Mouse (Mus musculus) spleen, adult 18-20 months (tissue): ENCODE data around the gene Smyd4.
"Not testable (repeated sequence)": the region's sequence is repeated elsewhere in the genome, so short reads cannot be mapped to it uniquely, and the experiment has no call there.

Experiments used
- DNase-seq, 2 experiments: peaks; one replicate each; pipeline ENCODE4 v3.0.0; 2022; ENCODE audit warnings: mixed read lengths in 2 of 2

Gene Smyd4

GRCm38 (mm10) chr11:75346556-75347187 lies 1.6 kb upstream of the Smyd4 start:
- no peak for DNase-seq

- no peak for DNase-seq
Measured at GRCm38 (mm10) chr11:75347188-75347585, 1.0 kb upstream of the Smyd4 start.

DNA sequence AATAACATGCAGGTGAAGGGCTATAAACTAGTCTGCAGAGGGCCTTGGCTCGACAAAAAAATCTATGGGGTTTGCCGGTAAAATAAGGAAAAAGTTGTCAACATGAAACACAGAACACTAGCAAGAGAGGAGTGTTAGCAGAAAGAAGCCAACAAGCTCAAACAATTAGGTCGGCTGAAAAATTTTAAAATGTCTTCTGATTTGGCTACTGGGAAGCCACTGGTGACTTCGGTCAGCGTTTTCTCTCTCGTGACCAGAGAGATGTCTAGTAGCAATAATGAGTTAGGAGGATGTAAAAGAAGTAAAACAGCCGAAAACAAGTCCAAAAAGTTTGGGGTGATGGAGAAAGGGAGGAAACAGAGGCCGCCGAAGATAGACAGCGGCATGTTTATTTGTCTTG lies 637 bp upstream of the Smyd4 start:
- no peak for DNase-seq

DNA sequence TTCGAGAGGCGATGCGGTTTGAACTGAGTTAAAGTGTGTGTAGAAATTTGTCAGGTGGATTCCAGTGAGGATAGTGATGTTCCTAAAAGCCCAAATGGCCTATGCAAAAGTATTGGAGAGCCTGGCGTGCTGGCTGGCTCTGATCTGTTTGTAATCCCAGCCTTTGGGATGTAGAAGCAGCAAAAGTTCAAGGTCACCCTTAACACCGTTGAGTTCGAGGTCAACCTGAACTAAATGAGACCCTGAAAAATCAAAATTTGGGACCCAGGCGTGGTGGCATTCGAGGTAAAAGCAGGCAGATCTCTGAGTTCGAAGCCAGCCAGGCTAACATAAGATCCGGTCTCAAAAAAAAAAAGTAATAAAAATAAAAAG lies 643 bp downstream of the Smyd4 start:
- DNase-seq = no peak

DNA sequence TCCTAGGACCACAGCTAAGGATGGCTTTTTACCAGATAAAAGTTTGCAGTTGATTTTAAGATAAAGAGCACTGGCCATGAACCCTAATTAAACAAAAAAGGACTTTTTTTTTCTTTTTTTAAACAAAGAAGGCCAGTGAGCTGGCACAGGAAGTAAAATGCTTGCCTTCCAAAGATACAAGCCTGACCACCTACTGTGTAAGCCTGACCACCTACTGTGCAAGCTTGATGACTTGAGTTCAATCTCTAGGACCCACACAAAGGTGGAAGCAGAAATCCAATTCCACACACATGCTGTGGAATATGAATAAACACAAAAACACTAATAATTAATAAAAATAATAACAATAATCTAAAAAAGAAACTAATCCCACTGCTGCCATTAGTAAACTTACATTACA lies 3.0 kb downstream of the Smyd4 start:
- no peak for DNase-seq

- DNase-seq = no peak
Measured at GRCm38 (mm10) chr11:75355475-75355874, 7.2 kb downstream of the Smyd4 start.

GRCm38 (mm10) chr11:75377125-75377524 lies 28.9 kb downstream of the Smyd4 start:
- DNase-seq = no peak

DNA sequence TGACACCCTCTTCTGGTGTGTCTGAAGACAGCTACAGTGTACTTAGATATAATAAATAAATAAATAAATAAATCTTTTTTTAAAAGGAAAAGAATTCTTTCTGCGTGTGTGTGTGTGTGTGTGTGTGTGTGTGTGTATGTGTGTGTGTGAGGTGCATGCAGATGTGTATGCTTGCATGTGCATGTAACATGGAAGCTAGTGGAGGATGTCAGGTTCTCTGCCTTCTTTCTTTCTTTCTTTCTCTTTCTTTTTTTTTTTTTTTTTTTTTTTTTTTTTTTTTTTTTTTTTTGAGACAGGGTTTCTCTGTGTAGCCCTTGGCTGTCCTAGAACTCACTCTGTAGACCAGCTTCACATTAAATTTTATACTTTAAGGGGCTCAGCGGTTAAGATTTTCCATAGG lies 30.6 kb downstream of the Smyd4 start:
- not testable (repeated sequence) for DNase-seq

- not testable (repeated sequence) for DNase-seq
Measured at GRCm38 (mm10) chr11:75383529-75383928, 35.3 kb downstream of the Smyd4 start.

- no peak for DNase-seq
Measured at GRCm38 (mm10) chr11:75395611-75396010, 47.4 kb downstream of the Smyd4 start.

GRCm38 (mm10) chr11:75397452-75397851 lies 49.2 kb downstream of the Smyd4 start:
- DNase-seq = no peak

DNA sequence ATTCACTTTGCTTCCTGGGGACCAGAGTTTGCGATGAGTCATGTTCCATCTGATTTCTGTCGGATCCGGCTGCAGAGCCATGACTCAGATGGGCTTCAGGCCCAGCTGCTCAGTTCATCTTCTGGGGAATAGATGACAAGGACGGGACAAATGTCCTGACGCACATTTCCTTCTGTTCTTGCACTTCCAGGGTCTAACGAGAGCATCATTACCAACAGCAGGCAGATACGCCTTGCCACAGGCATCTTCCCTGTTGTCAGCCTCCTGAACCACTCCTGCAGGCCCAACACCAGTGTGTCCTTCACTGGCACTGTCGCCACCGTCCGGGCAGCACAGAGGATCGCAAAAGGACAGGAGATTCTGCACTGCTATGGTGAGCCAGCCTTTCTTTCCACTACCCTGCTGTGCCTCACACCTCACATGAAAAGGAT lies 51.2 kb downstream of the Smyd4 start:
- no peak for DNase-seq

- DNase-seq = no peak
Measured at GRCm38 (mm10) chr11:75400099-75400498, 51.9 kb downstream of the Smyd4 start.

GRCm38 (mm10) chr11:75402271-75402690 lies 54.0 kb downstream of the Smyd4 start:
- peak in 1 of 2 experiments; percentile 19 for DNase-seq

DNA sequence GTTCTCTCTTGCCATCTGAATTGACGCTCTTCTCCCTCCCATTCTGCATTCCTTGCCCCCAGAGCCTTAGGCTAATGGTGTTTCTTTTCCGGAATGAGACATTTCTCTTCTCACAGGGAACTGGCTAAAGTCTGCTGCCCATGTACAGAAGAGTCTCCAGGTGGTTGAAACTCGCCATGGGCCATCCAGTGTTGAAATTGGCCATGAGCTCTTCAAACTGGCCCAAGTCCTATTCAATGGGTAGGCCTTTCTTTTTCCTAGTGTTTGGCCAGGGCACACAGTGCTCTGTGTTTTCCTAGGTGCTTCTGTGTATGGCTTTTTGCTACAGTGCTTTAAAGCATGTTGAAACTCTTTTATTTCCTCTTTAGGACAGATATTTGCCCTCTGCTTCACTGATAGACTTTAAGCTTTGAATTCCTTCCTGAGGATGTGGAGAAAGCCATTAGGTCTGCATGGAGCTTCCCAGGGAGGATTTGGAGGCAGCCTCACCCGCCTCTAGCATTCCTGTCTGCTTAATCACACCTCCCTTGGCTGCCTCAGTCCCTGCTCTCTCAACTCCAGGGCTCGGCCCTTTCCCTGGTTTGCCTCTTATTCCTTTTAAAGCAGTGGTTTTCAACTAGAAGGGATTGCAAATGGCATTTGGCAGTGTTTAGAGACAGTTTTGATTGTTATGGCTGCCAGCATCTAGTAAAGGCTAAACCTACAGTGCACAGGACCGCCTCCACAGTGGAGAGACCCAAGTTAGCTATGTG lies 55.2 kb downstream of the Smyd4 start:
- DNase-seq = no peak

GRCm38 (mm10) chr11:75404801-75405200 lies 56.6 kb downstream of the Smyd4 start:
- no peak for DNase-seq

DNA sequence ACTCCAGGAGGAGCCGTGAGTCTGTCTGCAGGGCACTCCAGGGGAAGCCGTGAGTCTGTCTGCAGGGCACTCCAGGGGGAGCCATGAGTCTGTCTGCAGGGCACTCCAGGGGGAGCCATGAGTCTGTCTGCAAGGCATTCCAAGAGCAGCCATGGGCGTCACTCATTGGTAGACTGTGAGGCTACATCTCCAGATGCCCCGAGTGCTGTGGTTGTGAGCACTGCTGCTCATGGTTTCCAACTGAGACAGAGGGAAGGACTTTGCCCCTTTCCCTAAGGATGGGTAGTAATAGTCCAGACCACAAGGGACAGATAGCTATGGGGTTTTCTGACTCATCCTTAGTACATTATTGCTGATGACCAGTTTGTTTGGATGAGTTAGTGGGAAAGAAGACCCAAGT lies 57.9 kb downstream of the Smyd4 start:
- DNase-seq = no peak

GRCm38 (mm10) chr11:75406865-75407264 lies 58.6 kb downstream of the Smyd4 start:
- peak; percentile 37 to 72 for DNase-seq

DNA sequence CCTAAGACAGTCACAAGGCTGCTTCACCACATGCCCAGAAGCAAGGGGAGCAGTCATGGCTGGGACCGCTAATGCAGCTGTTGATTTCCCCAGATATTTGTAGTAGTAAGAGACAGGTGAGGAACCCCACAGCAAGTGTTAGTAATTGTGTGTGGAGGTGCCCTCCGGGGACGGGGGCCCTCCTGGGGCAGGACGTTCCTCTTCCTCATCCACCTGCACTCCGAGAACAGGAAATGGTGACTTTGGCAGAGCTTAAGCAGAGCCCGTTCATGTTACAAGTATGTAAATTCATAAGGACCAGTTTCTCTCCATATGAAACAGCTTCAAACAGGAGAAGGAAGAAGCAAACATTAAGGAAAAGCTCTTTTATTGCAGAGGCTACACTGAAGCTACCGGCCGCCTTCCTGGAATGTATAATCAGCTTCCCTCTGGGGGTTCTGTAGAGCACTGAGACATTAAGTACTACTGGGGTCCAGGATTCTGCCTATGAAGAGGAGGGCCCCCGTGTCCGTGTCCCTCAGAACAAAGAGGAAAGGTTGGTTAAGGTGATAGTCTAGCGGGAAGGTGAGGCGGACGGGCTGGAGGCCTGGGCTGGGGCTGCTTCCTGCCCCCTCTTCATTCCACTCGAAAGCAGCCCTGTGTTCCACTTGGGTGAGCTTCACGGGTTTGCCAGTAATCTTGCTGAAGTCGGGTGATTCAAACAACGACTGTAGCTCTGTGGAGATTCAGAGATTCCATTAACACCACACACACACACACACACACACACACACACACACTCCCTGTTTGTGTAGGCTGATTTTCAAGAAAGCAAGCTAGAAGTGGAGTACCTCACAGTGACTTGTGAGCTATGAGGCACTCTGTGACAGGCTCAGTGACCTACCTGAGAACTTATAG lies 61.7 kb downstream of the Smyd4 start:
- DNase-seq = peak in 1 of 2 experiments; percentile 31

GRCm38 (mm10) chr11:75410591-75410990 lies 62.4 kb downstream of the Smyd4 start:
- DNase-seq = no peak

GRCm38 (mm10) chr11:75415096-75415495 lies 66.9 kb downstream of the Smyd4 start:
- DNase-seq = peak in 1 of 2 experiments; percentile 16

DNA sequence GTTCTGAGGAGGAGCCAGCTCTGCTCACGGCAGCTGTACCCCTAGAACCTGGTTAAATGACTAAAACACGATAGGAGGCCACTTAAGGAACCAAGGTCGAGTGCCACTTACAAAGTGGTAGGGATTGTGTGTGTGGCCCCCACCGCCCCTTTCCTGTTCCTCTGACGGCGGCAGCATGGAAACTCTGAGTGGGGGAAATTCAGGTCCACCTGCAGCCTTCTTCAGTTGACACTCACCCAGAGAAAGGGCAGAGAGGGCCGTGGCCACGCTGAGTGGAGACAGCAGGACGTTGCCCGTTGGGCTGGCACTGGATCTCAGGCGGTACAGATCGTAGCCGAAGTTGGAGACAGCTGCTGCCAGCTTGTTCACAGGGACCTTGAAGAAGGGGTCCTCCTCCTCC lies 67.8 kb downstream of the Smyd4 start:
- peak in 1 of 2 experiments; percentile 28 for DNase-seq

DNA sequence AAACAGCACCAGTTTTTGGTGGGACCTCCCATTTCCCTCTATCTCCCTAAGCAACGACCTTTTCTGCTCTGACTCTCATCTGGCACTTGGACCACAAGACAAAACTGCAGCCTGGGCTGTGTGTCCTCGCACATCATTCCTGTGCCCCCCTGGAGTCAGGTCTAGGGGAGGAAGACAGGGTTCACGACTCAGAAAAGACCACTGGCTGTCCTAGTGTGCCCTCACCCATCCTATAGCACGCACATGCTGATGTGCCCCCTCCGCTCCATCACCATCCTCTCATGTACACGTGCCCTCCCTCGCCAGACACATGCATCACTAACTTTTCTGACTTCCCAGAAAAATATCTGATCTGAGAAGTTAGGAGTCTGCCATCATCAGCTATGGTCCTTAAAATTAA lies 71.8 kb downstream of the Smyd4 start:
- no peak for DNase-seq
